Mouse (Mus musculus) embryonic facial prominence, embryonic 12.5 days (tissue): ENCODE measurements around the gene Camkv. TPM values are rescaled to one million over a fixed set of nuclear protein-coding genes. Genes with fewer than 3 reads are reported as not detected.
A peak's percentile ranks its signal among the peaks of the same experiment; 100 is the strongest.

Experiments used
- ATAC-seq: fragments of 200-750 bp; cut with Nextera tagmentation; 2 replicates; pipeline ENCODE4 v1.8.0; 2017; ENCODE audit not compliant: insufficient number of reproducible peaks, insufficient read depth, low FRiP score, low TSS enrichment
- H3K27ac ChIP-seq: fragments of 300-500 bp; sonication (generic); 2 replicates; pipeline ENCODE4 v1.5.1; 2016; ENCODE audit warnings: mild to moderate bottlenecking
- H3K27me3 ChIP-seq: fragments of 300-500 bp; sonication (generic); 2 replicates; pipeline ENCODE4 v1.6.1; 2016; ENCODE audit warnings: mild to moderate bottlenecking, moderate library complexity
- H3K36me3 ChIP-seq: fragments of 300-500 bp; sonication (generic); 2 replicates; pipeline ENCODE4 v1.6.1; 2016; ENCODE audit warnings: mild to moderate bottlenecking
- H3K4me1 ChIP-seq: fragments of 300-500 bp; sonication (generic); 2 replicates; pipeline ENCODE4 v1.6.1; 2016
- H3K4me2 ChIP-seq: fragments of 300-500 bp; sonication (generic); replicated peaks from 2 replicates; pipeline ENCODE4 v1.6.1; 2016; ENCODE audit warnings: mild to moderate bottlenecking, moderate library complexity
- H3K4me3 ChIP-seq: fragments of 300-500 bp; sonication (generic); 2 replicates; pipeline ENCODE4 v1.5.1; 2016; ENCODE audit warnings: mild to moderate bottlenecking
- H3K9ac ChIP-seq: fragments of 300-500 bp; sonication (generic); 2 replicates; pipeline ENCODE4 v1.6.1; 2016; ENCODE audit warnings: mild to moderate bottlenecking, moderate library complexity
- H3K9me3 ChIP-seq: fragments of 300-500 bp; sonication (generic); 2 replicates; pipeline ENCODE4 v1.6.1; 2016; ENCODE audit warnings: mild to moderate bottlenecking, moderate library complexity
- WGBS: fragments of 180-500 bp; shearing (Covaris S2); methylation state at CpG from one replicate; pipeline ENCODE4 v1.1.7; 2016; 5-methylcytosine and 5-hydroxymethylcytosine counted together
- polyA plus RNA-seq: library from polyadenylated mRNA; unstranded; fragments of >200 nt; fragmentation: Nextera tagmentation; extraction: Ambion mirVana; gene quantifications from 2 replicates; pipeline ENCODE4 v1.2.1, GENCODE M21; 2016

Gene Camkv
- polyA plus RNA-seq, 1 experiment from 2014 or later = 7.0 TPM

DNA sequence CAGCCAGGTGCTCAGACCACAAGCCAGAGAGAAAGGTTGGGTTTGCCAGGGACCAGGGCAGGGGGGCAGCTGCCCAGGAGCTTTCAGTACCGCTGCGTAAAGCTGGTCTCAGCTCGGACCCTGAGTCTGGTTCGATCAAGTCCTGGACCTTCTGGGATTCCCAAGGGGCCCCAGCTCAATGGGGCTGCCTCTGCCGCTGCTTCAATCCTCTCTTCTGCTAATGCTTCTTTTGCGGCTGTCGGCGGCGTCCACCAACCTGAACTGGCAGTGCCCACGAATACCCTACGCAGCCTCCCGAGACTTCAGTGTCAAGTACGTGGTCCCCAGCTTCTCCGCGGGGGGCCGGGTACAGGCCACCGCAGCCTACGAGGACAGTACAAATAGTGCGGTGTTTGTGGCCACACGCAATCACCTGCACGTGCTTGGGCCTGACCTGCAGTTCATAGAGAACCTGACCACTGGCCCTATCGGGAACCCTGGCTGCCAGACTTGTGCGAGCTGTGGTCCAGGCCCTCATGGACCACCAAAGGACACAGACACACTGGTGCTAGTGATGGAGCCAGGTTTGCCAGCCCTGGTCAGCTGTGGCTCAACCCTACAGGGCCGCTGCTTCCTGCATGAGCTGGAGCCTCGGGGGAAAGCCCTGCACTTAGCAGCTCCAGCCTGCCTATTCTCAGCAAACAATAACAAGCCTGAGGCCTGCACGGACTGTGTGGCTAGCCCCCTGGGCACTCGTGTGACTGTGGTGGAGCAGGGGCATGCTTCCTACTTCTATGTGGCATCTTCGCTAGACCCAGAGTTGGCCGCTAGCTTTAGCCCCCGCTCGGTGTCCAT, 28.3 kb upstream of the Camkv start:
- Histone ChIP-seq H3K4me1 (peaks cover 31% of the 10 kb centered on the region), H3K27me3 (no peaks in the 10 kb centered on the region), H3K9me3 (no peaks in the 10 kb centered on the region), H3K4me2 (peak overlapping the region; percentile 69), H3K27ac (peak overlapping the region; percentile 56), H3K9ac (peak overlapping the region; percentile 22), H3K4me3 (peak overlapping the region; percentile 33), H3K36me3 (peaks cover 8% of the 10 kb centered on the region; the same call in 1 of the 2 replicates)
- 50% methylated on average over 31 of the region's 31 CpGs for WGBS
- no peak; the same call in 1 of the 2 replicates for ATAC-seq

DNA sequence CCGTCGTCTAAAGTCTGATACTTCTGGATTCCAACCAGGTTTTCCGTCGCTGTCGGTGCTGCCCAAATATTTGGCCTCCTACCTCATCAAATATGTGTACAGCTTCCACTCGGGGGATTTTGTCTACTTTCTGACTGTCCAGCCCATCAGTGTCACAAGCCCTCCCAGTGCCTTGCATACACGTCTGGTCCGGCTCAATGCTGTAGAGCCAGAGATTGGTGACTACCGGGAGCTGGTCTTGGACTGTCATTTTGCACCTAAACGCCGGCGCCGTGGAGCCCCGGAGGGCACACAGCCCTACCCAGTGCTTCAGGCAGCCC, 27.7 kb upstream of the Camkv start:
- Histone ChIP-seq H3K36me3 (peaks cover 2% of the 10 kb centered on the region; the same call in 1 of the 2 replicates), H3K4me2 (peak overlapping the region; percentile 31), H3K27ac (no peak overlapping the region), H3K4me1 (peaks cover 31% of the 10 kb centered on the region), H3K4me3 (no peak overlapping the region), H3K9ac (no peak overlapping the region), H3K9me3 (no peaks in the 10 kb centered on the region), H3K27me3 (no peaks in the 10 kb centered on the region)
- 81% methylated on average over 14 of the region's 14 CpGs for WGBS
- ATAC-seq = no peak

DNA sequence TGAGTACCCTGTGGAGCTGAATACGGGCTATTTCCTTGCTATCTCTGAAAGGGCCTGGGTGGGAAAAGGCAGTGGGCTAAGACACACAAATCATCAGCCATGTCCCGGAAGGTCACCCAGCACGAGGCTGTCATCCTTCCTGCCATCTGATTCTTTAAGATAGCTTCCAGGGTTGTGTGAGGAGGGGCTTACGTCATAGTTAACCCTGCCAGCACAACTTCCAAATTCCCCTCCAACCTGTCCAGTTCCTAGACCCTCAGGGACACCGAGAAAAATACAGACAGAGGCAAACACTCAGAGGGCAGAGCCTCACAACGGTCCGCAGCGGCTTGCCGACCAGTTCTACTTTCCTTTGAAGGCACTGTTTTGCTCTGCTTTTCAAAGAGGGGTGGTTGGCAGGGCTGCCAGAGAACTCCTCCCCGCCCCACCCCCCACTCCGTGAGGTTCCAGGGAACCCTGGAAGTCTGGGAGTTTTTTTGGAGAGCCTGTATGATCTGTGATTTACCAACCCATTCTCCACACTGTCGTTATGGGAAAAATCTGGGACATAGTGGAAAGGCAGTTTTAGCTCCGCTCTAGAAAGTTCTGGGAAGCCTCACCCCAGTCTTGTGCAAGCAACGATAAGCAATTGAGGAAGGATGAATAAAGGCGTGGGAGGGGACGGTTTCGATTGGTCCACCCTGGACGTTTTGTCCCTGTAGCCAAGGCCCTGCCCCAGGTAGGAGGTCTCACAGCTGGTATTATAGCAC, 26.9 kb upstream of the Camkv start:
- Histone ChIP-seq H3K27me3 (no peaks in the 10 kb centered on the region), H3K4me2 (peak overlapping the region; percentile 31), H3K36me3 (no peaks in the 10 kb centered on the region), H3K4me3 (no peak overlapping the region), H3K4me1 (peaks cover 31% of the 10 kb centered on the region), H3K27ac (no peak overlapping the region), H3K9me3 (no peaks in the 10 kb centered on the region), H3K9ac (no peak overlapping the region)
- WGBS = 40% methylated on average over 18 of the region's 18 CpGs
- ATAC-seq = no peak

DNA sequence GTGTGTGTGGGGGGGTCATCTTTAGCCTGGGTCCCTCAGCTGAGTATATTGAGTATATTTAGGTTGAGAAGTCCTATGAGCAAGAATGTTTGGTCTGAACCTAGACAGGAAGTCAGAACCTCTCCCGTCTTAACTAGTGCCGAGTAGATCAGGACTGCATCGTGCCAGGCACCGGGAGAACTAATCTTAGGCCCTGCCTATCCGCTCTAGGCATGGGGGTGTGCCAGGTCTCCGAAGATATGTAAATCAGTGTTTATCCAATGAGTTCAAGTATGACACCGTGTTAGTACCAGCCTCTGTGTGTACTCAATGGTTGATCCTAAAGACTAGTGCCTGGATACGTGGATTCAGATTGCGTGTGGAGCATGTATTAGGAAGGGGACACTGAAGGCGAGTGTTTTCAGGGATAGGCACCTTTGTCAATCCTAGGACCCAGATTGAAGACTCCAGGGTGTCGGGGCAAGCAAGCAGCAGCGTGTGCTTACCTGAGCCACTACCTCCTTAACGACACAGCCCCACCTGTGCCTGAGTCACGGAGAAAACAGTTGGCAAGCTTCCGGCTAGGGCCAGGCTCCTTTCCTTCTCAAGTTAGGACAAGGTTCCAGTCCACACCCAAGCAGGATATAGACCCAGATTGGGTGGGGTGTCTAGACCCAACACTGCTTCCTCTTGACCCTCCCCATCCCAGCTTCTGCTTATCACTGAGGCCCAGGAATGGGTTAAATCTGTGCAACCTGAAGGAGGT, 25.3 kb upstream of the Camkv start:
- no peak for ATAC-seq
- WGBS = 87% methylated on average over 15 of the region's 15 CpGs
- no peak overlapping the region for H3K27ac ChIP-seq

DNA sequence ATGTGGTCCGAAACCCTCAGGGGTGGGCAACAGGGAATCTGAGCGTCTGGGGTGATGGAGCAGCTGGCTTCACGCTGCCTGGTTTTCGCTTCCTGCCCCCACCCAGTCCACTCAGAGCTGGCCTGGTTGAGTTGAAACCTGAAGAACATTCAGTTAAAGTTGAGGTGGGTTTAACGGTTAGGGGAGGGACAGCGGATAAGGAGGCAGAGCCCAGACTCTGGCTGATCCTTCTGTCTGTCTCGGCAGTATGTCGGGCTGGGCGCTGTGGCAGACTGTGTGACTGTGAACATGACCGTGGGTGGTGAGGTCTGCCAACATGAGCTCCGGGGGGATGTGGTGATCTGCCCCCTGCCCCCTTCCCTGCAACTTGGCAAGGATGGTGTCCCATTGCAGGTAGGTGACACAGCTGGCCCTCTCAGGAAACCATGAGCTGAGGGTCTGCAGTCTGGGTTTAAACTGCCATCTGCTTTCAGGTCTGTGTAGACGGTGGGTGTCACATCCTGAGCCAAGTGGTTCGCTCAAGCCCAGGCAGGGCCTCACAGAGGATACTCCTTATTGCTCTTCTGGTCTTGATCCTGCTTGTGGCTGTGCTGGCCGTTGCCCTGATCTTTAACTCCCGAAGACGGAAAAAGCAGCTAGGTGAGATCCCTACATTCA, 20.6 kb upstream of the Camkv start:
- Histone ChIP-seq H3K9ac (no peak overlapping the region), H3K4me1 (peaks cover 9% of the 10 kb centered on the region), H3K36me3 (no peaks in the 10 kb centered on the region; the same call in 1 of the 2 replicates), H3K27ac (no peak overlapping the region), H3K4me2 (no peak overlapping the region), H3K4me3 (no peak overlapping the region), H3K27me3 (no peaks in the 10 kb centered on the region), H3K9me3 (no peaks in the 10 kb centered on the region)
- ATAC-seq = no peak
- WGBS = 78% methylated on average over 16 of the region's 16 CpGs

More for the DNA sequence above, 25.3 kb upstream of the Camkv start:
- no peaks in the 10 kb centered on the region for H3K27me3 ChIP-seq
- H3K4me3 ChIP-seq = no peak overlapping the region
- H3K36me3 ChIP-seq = no peaks in the 10 kb centered on the region
- H3K9me3 ChIP-seq = no peaks in the 10 kb centered on the region
- no peak overlapping the region for H3K9ac ChIP-seq
- H3K4me2 ChIP-seq = no peak overlapping the region
- H3K4me1 ChIP-seq = peaks cover 31% of the 10 kb centered on the region

DNA sequence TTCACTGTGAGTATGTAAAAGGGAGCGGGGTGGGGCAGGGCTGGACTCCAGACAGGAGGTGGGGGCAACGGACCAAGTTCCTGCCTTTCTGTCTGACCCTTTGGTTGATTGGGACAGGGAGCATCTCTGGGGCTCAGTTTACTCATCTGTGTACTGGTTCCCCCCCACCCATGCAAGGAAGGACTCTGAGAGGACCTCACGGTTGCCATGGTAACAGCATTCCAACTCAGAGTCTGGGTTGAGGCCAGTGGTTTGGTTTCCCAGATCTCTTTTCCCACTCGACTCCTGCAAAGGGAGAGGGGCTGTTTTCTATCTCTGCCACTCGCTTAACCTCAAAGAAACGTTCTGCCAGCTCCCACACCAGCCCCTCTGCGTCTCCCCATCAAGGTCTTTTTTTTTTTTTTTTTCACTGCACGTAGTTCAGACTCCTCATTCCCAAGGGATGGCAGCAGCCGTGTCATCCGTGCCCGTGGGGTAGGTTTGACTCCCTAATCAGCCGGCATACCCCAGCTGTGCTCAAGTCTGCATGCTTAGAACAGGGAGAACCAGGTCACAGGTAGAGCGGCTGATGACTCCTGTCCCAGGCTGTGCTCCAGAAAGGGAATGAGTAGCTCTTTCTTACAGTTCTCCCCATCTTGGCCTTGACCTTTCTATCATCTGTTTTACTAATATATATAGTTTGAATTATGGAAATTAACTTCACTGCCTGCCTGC, 17.4 kb upstream of the Camkv start:
- H3K4me3 ChIP-seq = no peak overlapping the region
- no peaks in the 10 kb centered on the region for H3K9me3 ChIP-seq
- no peak overlapping the region for H3K27ac ChIP-seq
- ATAC-seq = peak; percentile 31; the same call in 1 of the 2 replicates
- H3K4me1 ChIP-seq = peaks cover 9% of the 10 kb centered on the region
- H3K4me2 ChIP-seq = no peak overlapping the region
- no peaks in the 10 kb centered on the region for H3K27me3 ChIP-seq
- H3K36me3 ChIP-seq = no peaks in the 10 kb centered on the region; the same call in 1 of the 2 replicates
- 28% methylated on average over 13 of the region's 13 CpGs for WGBS
- no peak overlapping the region for H3K9ac ChIP-seq

DNA sequence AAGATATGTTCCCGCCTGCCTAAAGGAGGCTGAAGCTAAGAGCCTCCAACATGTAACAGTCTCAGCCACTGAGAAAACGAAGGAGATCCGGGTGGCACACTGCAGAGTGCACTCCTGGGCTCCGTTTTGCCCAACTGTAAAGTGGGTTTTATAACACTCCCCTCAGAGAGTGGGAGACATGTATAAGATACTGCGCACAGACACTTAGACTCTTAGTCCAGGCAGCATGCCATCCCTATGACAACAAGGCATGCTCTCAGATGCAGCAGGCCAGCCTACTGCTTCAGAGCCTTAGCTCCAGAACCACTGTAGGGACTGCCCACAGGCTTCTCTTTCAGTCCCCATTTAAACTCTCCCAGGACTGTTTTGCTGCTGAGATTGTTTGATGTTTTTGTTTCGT, 16.6 kb upstream of the Camkv start:
- Histone ChIP-seq H3K36me3 (no peaks in the 10 kb centered on the region; the same call in 1 of the 2 replicates), H3K9ac (no peak overlapping the region), H3K27me3 (no peaks in the 10 kb centered on the region), H3K4me2 (no peak overlapping the region), H3K27ac (no peak overlapping the region), H3K4me1 (peaks cover 9% of the 10 kb centered on the region), H3K9me3 (no peaks in the 10 kb centered on the region), H3K4me3 (no peak overlapping the region)
- WGBS = 81% methylated on average over 6 of the region's 6 CpGs
- no peak for ATAC-seq

DNA sequence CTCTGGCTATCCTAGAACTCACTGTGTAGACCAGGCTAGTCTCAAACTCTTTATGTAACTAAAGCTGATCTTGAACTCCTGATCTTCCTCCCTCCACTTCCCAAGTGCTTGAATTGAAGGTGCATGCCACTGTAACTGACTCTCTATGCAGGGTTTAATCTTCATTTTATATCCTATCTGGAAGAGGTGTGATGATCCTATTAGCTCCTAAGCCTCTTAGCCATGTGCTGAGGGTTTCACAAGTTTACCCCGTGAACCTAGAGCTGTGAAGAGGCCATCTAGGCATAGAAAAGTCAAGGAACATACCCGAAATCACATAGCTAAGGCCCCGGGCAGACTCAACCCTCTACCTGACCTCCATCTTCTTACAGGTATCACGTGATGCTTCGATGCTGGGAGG, 16.0 kb upstream of the Camkv start:
- Histone ChIP-seq H3K9ac (no peak overlapping the region), H3K27ac (no peak overlapping the region), H3K4me3 (no peak overlapping the region), H3K4me2 (no peak overlapping the region), H3K9me3 (no peaks in the 10 kb centered on the region), H3K27me3 (no peaks in the 10 kb centered on the region), H3K4me1 (peaks cover 11% of the 10 kb centered on the region), H3K36me3 (no peaks in the 10 kb centered on the region; the same call in 1 of the 2 replicates)
- no peak for ATAC-seq
- WGBS = 81% methylated on average over 5 of the region's 5 CpGs

DNA sequence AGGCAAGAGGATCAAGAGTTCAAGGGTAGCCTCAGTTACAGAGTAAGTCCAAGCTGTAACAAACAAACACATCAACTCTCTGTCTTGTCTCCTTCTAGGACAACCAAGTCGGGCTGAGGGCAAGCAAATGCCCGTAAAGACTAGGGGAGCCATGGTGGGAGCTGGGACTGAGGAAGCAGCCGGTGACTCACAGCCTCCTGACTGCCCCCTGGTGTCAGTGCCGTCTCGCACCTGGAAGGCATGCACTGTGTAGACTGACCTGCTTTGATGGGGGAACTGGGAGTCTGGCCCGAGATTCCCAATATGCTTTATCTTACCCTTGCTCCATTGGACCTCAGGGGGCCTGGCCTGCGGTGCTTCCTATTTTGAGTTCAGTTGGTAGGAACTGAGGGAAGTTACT, 12.5 kb upstream of the Camkv start:
- Histone ChIP-seq H3K27me3 (0 out of 2 replicates have a peak, but pooled peaks cover 6% of the 10 kb centered on the region), H3K36me3 (no peaks in the 10 kb centered on the region), H3K4me3 (no peak overlapping the region), H3K4me2 (no peak overlapping the region), H3K27ac (no peak overlapping the region), H3K9ac (no peak overlapping the region), H3K9me3 (no peaks in the 10 kb centered on the region), H3K4me1 (peaks cover 11% of the 10 kb centered on the region)
- no peak for ATAC-seq
- 34% methylated on average over 7 of the region's 7 CpGs for WGBS

DNA sequence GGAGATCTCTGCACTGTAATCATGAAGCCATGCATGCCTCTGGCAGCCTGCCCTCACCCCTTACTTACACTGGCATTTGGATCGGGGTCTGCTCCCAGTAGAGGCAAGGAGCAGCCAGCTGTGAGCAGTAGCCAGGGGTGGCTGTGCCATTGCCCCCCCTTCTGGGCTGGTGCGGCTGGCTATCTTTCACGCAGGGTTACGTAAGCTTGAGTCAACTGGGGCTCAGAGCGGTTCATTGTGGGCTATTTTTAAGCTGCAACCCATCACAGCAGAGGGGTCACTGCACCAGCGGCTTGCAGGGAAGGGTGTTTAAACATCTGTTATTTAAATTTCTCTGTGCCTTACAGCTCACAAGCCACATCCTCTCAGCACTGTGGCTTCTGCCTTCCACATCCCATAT, 11.5 kb upstream of the Camkv start:
- 0 out of 2 replicates have a peak, but pooled peaks cover 8% of the 10 kb centered on the region for H3K4me1 ChIP-seq
- H3K27ac ChIP-seq = no peak overlapping the region
- H3K4me3 ChIP-seq = no peak overlapping the region
- H3K4me2 ChIP-seq = no peak overlapping the region
- no peaks in the 10 kb centered on the region for H3K9me3 ChIP-seq
- H3K36me3 ChIP-seq = no peaks in the 10 kb centered on the region
- 0 out of 2 replicates have a peak, but pooled peaks cover 6% of the 10 kb centered on the region for H3K27me3 ChIP-seq
- H3K9ac ChIP-seq = no peak overlapping the region
- ATAC-seq = no peak
- WGBS = 50% methylated on average over 6 of the region's 6 CpGs
